Mouse (Mus musculus) liver, embryonic 16.5 days (tissue): ENCODE results near the gene Actn3. TPM values are rescaled to one million over a fixed set of nuclear protein-coding genes. Genes with fewer than 3 reads are reported as not detected.

ENCODE experiments used
- ATAC-seq: fragments of 200-750 bp; cut with Nextera tagmentation; 2 replicates; pipeline ENCODE4 v1.8.0; 2017; ENCODE audit warnings: low read depth, mild to moderate bottlenecking, moderate number of reproducible peaks, moderate library complexity
- H3K27ac ChIP-seq: fragments of 300-500 bp; sonication (generic); 2 replicates; pipeline ENCODE4 v1.5.1; 2014; ENCODE audit warnings: mild to moderate bottlenecking, low read length
- H3K27me3 ChIP-seq: fragments of 300-500 bp; sonication (generic); 2 replicates; pipeline ENCODE4 v1.6.1; 2014; ENCODE audit warnings: low read depth, low read length, mixed read lengths; ENCODE audit not compliant: control insufficient read depth, insufficient read depth
- H3K36me3 ChIP-seq: fragments of 300-500 bp; sonication (generic); 2 replicates; pipeline ENCODE4 v1.6.1; 2014; ENCODE audit warnings: mild to moderate bottlenecking; ENCODE audit not compliant: control insufficient read depth, insufficient read depth
- H3K4me1 ChIP-seq: fragments of 300-500 bp; sonication (generic); 2 replicates; pipeline ENCODE4 v1.6.1; 2014; ENCODE audit warnings: low read depth, low read length, mixed read lengths; ENCODE audit not compliant: control insufficient read depth
- H3K4me2 ChIP-seq: fragments of 300-500 bp; sonication (generic); 2 replicates; pipeline ENCODE4 v1.6.1; 2014; ENCODE audit warnings: low read depth, low read length, mixed read lengths
- H3K4me3 ChIP-seq: fragments of 300-500 bp; sonication (generic); 2 replicates; pipeline ENCODE4 v1.5.1; 2014; ENCODE audit warnings: low read depth, mild to moderate bottlenecking, low read length
- H3K9ac ChIP-seq: fragments of 300-500 bp; sonication (generic); 2 replicates; pipeline ENCODE4 v1.6.1; 2014; ENCODE audit warnings: low read depth, low read length
- H3K9me3 ChIP-seq: fragments of 300-500 bp; sonication (generic); replicated peaks from 2 replicates; pipeline ENCODE4 v1.6.1; 2016; ENCODE audit warnings: low read length; ENCODE audit not compliant: control insufficient read depth
- WGBS: fragments of 180-500 bp; shearing (Covaris S2); extraction: QIAGEN DNeasy Blood & Tissue Kit; methylation state at CpG from one replicate; pipeline ENCODE4 v1.1.7; 2014; ENCODE audit not compliant: insufficient replicate concordance; 5-methylcytosine and 5-hydroxymethylcytosine counted together
- polyA plus RNA-seq: library from polyadenylated mRNA; unstranded; fragments of >200 nt; fragmentation: Nextera tagmentation; extraction: Ambion mirVana; gene quantifications from 2 replicates; pipeline ENCODE4 v1.2.1, GENCODE M21; 2015

The Actn3 gene
- polyA plus RNA-seq, 1 experiment from 2014 or later, result 1.3 TPM

GRCm38 (mm10) chr19:4850281-4850680, 27.4 kb downstream of the Actn3 start:
- 49% methylated on average over 5 of the region's 5 CpGs for WGBS
- H3K27me3 ChIP-seq, result peaks cover 26% of the 10 kb centered on the region
- H3K4me2 ChIP-seq, result no peak overlapping the region
- no peak overlapping the region for H3K4me3 ChIP-seq
- no peak overlapping the region for H3K27ac ChIP-seq
- H3K36me3 ChIP-seq, result no peaks in the 10 kb centered on the region
- ATAC-seq, result no peak
- no peaks in the 10 kb centered on the region for H3K9me3 ChIP-seq
- H3K4me1 ChIP-seq, result peaks cover 7% of the 10 kb centered on the region; the same call in 1 of the 2 replicates
- no peak overlapping the region for H3K9ac ChIP-seq

GRCm38 (mm10) chr19:4849800-4850199, 27.9 kb downstream of the Actn3 start:
- no peak overlapping the region for H3K4me3 ChIP-seq
- H3K36me3 ChIP-seq, result no peaks in the 10 kb centered on the region
- WGBS, result 58% methylated on average over 4 of the region's 4 CpGs
- ATAC-seq, result no peak
- H3K9me3 ChIP-seq, result no peaks in the 10 kb centered on the region
- no peak overlapping the region for H3K4me2 ChIP-seq
- H3K9ac ChIP-seq, result no peak overlapping the region
- peaks cover 22% of the 10 kb centered on the region for H3K27me3 ChIP-seq
- H3K4me1 ChIP-seq, result peaks cover 3% of the 10 kb centered on the region; the same call in 1 of the 2 replicates
- no peak overlapping the region for H3K27ac ChIP-seq

GRCm38 (mm10) chr19:4847490-4847889, 30.2 kb downstream of the Actn3 start:
- 19% methylated on average over 7 of the region's 7 CpGs for WGBS
- no peak; the same call in 1 of the 2 replicates for ATAC-seq
- H3K27me3 ChIP-seq, result peaks cover 7% of the 10 kb centered on the region

GRCm38 (mm10) chr19:4845846-4846245, 31.9 kb downstream of the Actn3 start:
- no peak overlapping the region for H3K4me3 ChIP-seq
- no peak overlapping the region for H3K27ac ChIP-seq
- no peaks in the 10 kb centered on the region for H3K9me3 ChIP-seq
- H3K4me2 ChIP-seq, result no peak overlapping the region
- H3K27me3 ChIP-seq, result peaks cover 23% of the 10 kb centered on the region
- 30% methylated on average over 2 of the region's 2 CpGs for WGBS
- no peaks in the 10 kb centered on the region for H3K36me3 ChIP-seq
- ATAC-seq, result no peak
- H3K4me1 ChIP-seq, result no peaks in the 10 kb centered on the region
- no peak overlapping the region for H3K9ac ChIP-seq

More at GRCm38 (mm10) chr19:4847490-4847889, 30.2 kb downstream of the Actn3 start:
- Histone ChIP-seq H3K9me3 (no peaks in the 10 kb centered on the region), H3K27ac (no peak overlapping the region), H3K4me2 (no peak overlapping the region), H3K4me3 (no peak overlapping the region), H3K4me1 (no peaks in the 10 kb centered on the region), H3K36me3 (no peaks in the 10 kb centered on the region), H3K9ac (no peak overlapping the region)

GRCm38 (mm10) chr19:4842611-4843010, 35.1 kb downstream of the Actn3 start:
- no peak overlapping the region for H3K4me2 ChIP-seq
- no peak for ATAC-seq
- H3K27ac ChIP-seq, result no peak overlapping the region
- 49% methylated on average over 2 of the region's 2 CpGs for WGBS
- no peaks in the 10 kb centered on the region for H3K36me3 ChIP-seq
- peaks cover 20% of the 10 kb centered on the region for H3K4me1 ChIP-seq
- H3K9me3 ChIP-seq, result no peaks in the 10 kb centered on the region
- H3K4me3 ChIP-seq, result no peak overlapping the region
- H3K27me3 ChIP-seq, result peaks cover 25% of the 10 kb centered on the region
- no peak overlapping the region for H3K9ac ChIP-seq

GRCm38 (mm10) chr19:4840848-4841247, 36.9 kb downstream of the Actn3 start:
- Histone ChIP-seq H3K36me3 (no peaks in the 10 kb centered on the region), H3K9ac (no peak overlapping the region), H3K4me3 (no peak overlapping the region), H3K9me3 (no peaks in the 10 kb centered on the region), H3K27ac (no peak overlapping the region), H3K4me1 (peaks cover 22% of the 10 kb centered on the region), H3K4me2 (no peak overlapping the region), H3K27me3 (peaks cover 25% of the 10 kb centered on the region)
- 59% methylated on average over 9 of the region's 9 CpGs for WGBS
- no peak for ATAC-seq

GRCm38 (mm10) chr19:4839149-4839548, 38.6 kb downstream of the Actn3 start, which contains the start of the genes Ccs and Ccdc87:
TSS of gene Ccs (minus strand) at chr19:4839332.
TSS of gene Ccdc87 (plus strand) at chr19:4839366.
- Histone ChIP-seq H3K9ac (peak within 1 kb of the TSS; percentile 72), H3K4me2 (peak within 1 kb of the TSS; percentile 99), H3K36me3 (no peaks in the 10 kb centered on the region), H3K4me1 (peaks cover 22% of the 10 kb centered on the region), H3K27me3 (peaks cover 25% of the 10 kb centered on the region), H3K27ac (peak within 1 kb of the TSS; percentile 62), H3K9me3 (no peaks in the 10 kb centered on the region), H3K4me3 (peak within 1 kb of the TSS; percentile 77)
- WGBS, result under 1% methylated on average over 25 of the region's 25 CpGs
- ATAC-seq, result peak; percentile 99

- Histone ChIP-seq H3K9ac (peak overlapping the region; percentile 72), H3K4me2 (peak overlapping the region; percentile 99), H3K27ac (peak overlapping the region; percentile 62), H3K27me3 (peaks cover 25% of the 10 kb centered on the region), H3K9me3 (no peaks in the 10 kb centered on the region), H3K4me3 (peak overlapping the region; percentile 77), H3K36me3 (no peaks in the 10 kb centered on the region), H3K4me1 (peaks cover 22% of the 10 kb centered on the region)
- WGBS, result 27% methylated on average over 10 of the region's 10 CpGs
- no peak for ATAC-seq
These were observed 39.1 kb downstream of the Actn3 start for GRCm38 (mm10) chr19:4838526-4839140.

- Histone ChIP-seq H3K4me2 (no peak overlapping the region), H3K27ac (no peak overlapping the region), H3K36me3 (peaks cover 3% of the 10 kb centered on the region), H3K27me3 (peaks cover 21% of the 10 kb centered on the region), H3K9me3 (no peaks in the 10 kb centered on the region), H3K4me3 (no peak overlapping the region), H3K9ac (no peak overlapping the region), H3K4me1 (peaks cover 22% of the 10 kb centered on the region)
- ATAC-seq, result no peak
- 87% methylated on average over 6 of the region's 6 CpGs for WGBS
These were observed 40.7 kb downstream of the Actn3 start for GRCm38 (mm10) chr19:4837049-4837448.
